Mouse (Mus musculus) forebrain, embryonic 16.5 days (tissue): ENCODE data around the gene Tubb4b. TPM values are rescaled to one million over a fixed set of nuclear protein-coding genes. Genes with fewer than 3 reads are reported as not detected.

ENCODE experiments used
- ATAC-seq: fragments of 200-750 bp; cut with Nextera tagmentation; 2 replicates; pipeline ENCODE4 v1.8.0; 2017; ENCODE audit warnings: mild to moderate bottlenecking, moderate library complexity
- H3K27ac ChIP-seq: fragments of 300-500 bp; sonication (generic); 2 replicates; pipeline ENCODE4 v1.5.1; 2014; ENCODE audit warnings: low read length, control low read depth
- H3K27me3 ChIP-seq: fragments of 300-500 bp; sonication (generic); replicated peaks from 2 replicates; pipeline ENCODE4 v1.6.1; 2014; ENCODE audit warnings: low read length; ENCODE audit not compliant: control insufficient read depth, insufficient read depth
- H3K36me3 ChIP-seq: fragments of 300-500 bp; sonication (generic); 2 replicates; pipeline ENCODE4 v1.6.1; 2014; ENCODE audit not compliant: control insufficient read depth, insufficient read depth
- H3K4me1 ChIP-seq: fragments of 300-500 bp; sonication (generic); replicated peaks from 2 replicates; pipeline ENCODE4 v1.6.1; 2014; ENCODE audit warnings: low read length; ENCODE audit not compliant: control insufficient read depth, insufficient read depth
- H3K4me2 ChIP-seq: fragments of 300-500 bp; sonication (generic); 2 replicates; pipeline ENCODE4 v1.6.1; 2014; ENCODE audit warnings: mild to moderate bottlenecking, low read length, control low read depth
- H3K4me3 ChIP-seq: fragments of 300-500 bp; sonication (generic); replicated peaks from 2 replicates; pipeline ENCODE4 v1.5.1; 2014; ENCODE audit warnings: mild to moderate bottlenecking, low read length, control low read depth
- H3K9ac ChIP-seq: fragments of 300-500 bp; sonication (generic); replicated peaks from 2 replicates; pipeline ENCODE4 v1.6.1; 2014; ENCODE audit warnings: low read depth, low read length, control low read depth
- H3K9me3 ChIP-seq: fragments of 300-500 bp; sonication (generic); 2 replicates; pipeline ENCODE4 v1.6.1; 2016; ENCODE audit warnings: low read length; ENCODE audit not compliant: control insufficient read depth
- WGBS: fragments of 180-500 bp; shearing (Covaris S2); extraction: QIAGEN DNeasy Blood & Tissue Kit; methylation state at CpG from one replicate; pipeline ENCODE4 v1.1.7; 2014; 5-methylcytosine and 5-hydroxymethylcytosine counted together
- polyA plus RNA-seq: library from polyadenylated mRNA; unstranded; fragments of >200 nt; fragmentation: Nextera tagmentation; extraction: Ambion mirVana; gene quantifications from 2 replicates; pipeline ENCODE4 v1.2.1, GENCODE M21; 2015

Gene Tubb4b
- polyA plus RNA-seq, 1 experiment from 2014 or later = 394 TPM

GRCm38 (mm10) chr2:25180478-25180903 lies 44.0 kb downstream of the Tubb4b start, which contains the start of gene Nrarp:
Nrarp (plus strand) TSS chr2:25180758.
- peak within 1 kb of the TSS; percentile 70 for H3K4me3 ChIP-seq
- peaks cover 69% of the 10 kb centered on the region for H3K4me1 ChIP-seq
- under 1% methylated on average over 34 of the region's 35 CpGs for WGBS
- no peaks in the 10 kb centered on the region for H3K36me3 ChIP-seq
- H3K4me2 ChIP-seq = peak within 1 kb of the TSS; percentile 82
- peak; percentile 87 for ATAC-seq
- no peaks in the 10 kb centered on the region for H3K9me3 ChIP-seq
- H3K27me3 ChIP-seq = no peaks in the 10 kb centered on the region
- H3K9ac ChIP-seq = peak within 1 kb of the TSS; percentile 74
- H3K27ac ChIP-seq = peak within 1 kb of the TSS; percentile 78

GRCm38 (mm10) chr2:25179566-25180217 lies 44.8 kb downstream of the Tubb4b start:
- H3K4me3 ChIP-seq = peak overlapping the region; percentile 70
- H3K4me1 ChIP-seq = peaks cover 61% of the 10 kb centered on the region
- no peaks in the 10 kb centered on the region for H3K36me3 ChIP-seq
- H3K27ac ChIP-seq = peak overlapping the region; percentile 78
- WGBS = 28% methylated on average over 15 of the region's 15 CpGs
- no peaks in the 10 kb centered on the region for H3K27me3 ChIP-seq
- H3K9ac ChIP-seq = peak overlapping the region; percentile 43; the same call in 1 of the 2 replicates
- peak overlapping the region; percentile 82 for H3K4me2 ChIP-seq
- no peak for ATAC-seq
- H3K9me3 ChIP-seq = no peaks in the 10 kb centered on the region

GRCm38 (mm10) chr2:25178285-25178972 lies 46.1 kb downstream of the Tubb4b start:
- ATAC-seq = peak; percentile 13; the same call in 1 of the 2 replicates
- H3K4me2 ChIP-seq = 0 out of 2 replicates have a peak overlapping the region, but pooled peaks have one; percentile 14
- no peaks in the 10 kb centered on the region for H3K36me3 ChIP-seq
- H3K27me3 ChIP-seq = no peaks in the 10 kb centered on the region
- H3K9ac ChIP-seq = peak overlapping the region; percentile 24
- H3K27ac ChIP-seq = peak overlapping the region; percentile 64
- no peaks in the 10 kb centered on the region for H3K9me3 ChIP-seq
- peaks cover 57% of the 10 kb centered on the region for H3K4me1 ChIP-seq
- 10% methylated on average over 10 of the region's 10 CpGs for WGBS
- H3K4me3 ChIP-seq = no peak overlapping the region

- Histone ChIP-seq H3K4me1 (peaks cover 50% of the 10 kb centered on the region), H3K9me3 (no peaks in the 10 kb centered on the region), H3K27me3 (no peaks in the 10 kb centered on the region), H3K9ac (no peak overlapping the region), H3K4me2 (0 out of 2 replicates have a peak overlapping the region, but pooled peaks have one; percentile 4), H3K4me3 (no peak overlapping the region), H3K27ac (peak overlapping the region; percentile 64), H3K36me3 (no peaks in the 10 kb centered on the region)
- 0% methylated on average over 5 of the region's 6 CpGs for WGBS
- no peak for ATAC-seq
Observed at GRCm38 (mm10) chr2:25177685-25178084, 46.8 kb downstream of the Tubb4b start.

GRCm38 (mm10) chr2:25177076-25177475 lies 47.4 kb downstream of the Tubb4b start:
- ATAC-seq = no peak
- Histone ChIP-seq H3K9me3 (no peaks in the 10 kb centered on the region), H3K27ac (peak overlapping the region; percentile 46), H3K4me2 (peak overlapping the region; percentile 4), H3K27me3 (no peaks in the 10 kb centered on the region), H3K4me1 (peaks cover 46% of the 10 kb centered on the region), H3K36me3 (no peaks in the 10 kb centered on the region), H3K9ac (no peak overlapping the region), H3K4me3 (no peak overlapping the region)
- WGBS = 18% methylated on average over 4 of the region's 4 CpGs

GRCm38 (mm10) chr2:25176573-25176972 lies 47.9 kb downstream of the Tubb4b start:
- Histone ChIP-seq H3K27me3 (no peaks in the 10 kb centered on the region), H3K4me3 (no peak overlapping the region), H3K4me1 (peaks cover 41% of the 10 kb centered on the region), H3K27ac (no peak overlapping the region), H3K9me3 (no peaks in the 10 kb centered on the region), H3K9ac (no peak overlapping the region), H3K36me3 (no peaks in the 10 kb centered on the region), H3K4me2 (no peak overlapping the region)
- ATAC-seq = no peak
- WGBS = 60% methylated on average over 6 of the region's 6 CpGs

- Histone ChIP-seq H3K4me2 (no peak overlapping the region), H3K4me3 (no peak overlapping the region), H3K4me1 (peaks cover 36% of the 10 kb centered on the region), H3K36me3 (no peaks in the 10 kb centered on the region), H3K9ac (no peak overlapping the region), H3K27ac (no peak overlapping the region), H3K9me3 (no peaks in the 10 kb centered on the region), H3K27me3 (no peaks in the 10 kb centered on the region)
- ATAC-seq = no peak
- whole genome bisulfite sequencing = 80% methylated on average over 4 of the region's 4 CpGs
Observed at GRCm38 (mm10) chr2:25175690-25176078, 48.8 kb downstream of the Tubb4b start.

- Histone ChIP-seq H3K4me3 (no peak overlapping the region), H3K36me3 (no peaks in the 10 kb centered on the region), H3K4me1 (peaks cover 36% of the 10 kb centered on the region), H3K9me3 (no peaks in the 10 kb centered on the region), H3K27me3 (no peaks in the 10 kb centered on the region), H3K4me2 (no peak overlapping the region), H3K9ac (no peak overlapping the region), H3K27ac (no peak overlapping the region)
- no peak for ATAC-seq
- whole genome bisulfite sequencing = 63% methylated on average over 7 of the region's 7 CpGs
Observed at GRCm38 (mm10) chr2:25174866-25175689, 49.4 kb downstream of the Tubb4b start.

GRCm38 (mm10) chr2:25173821-25174220 lies 50.7 kb downstream of the Tubb4b start:
- no peak overlapping the region for H3K4me2 ChIP-seq
- no peaks in the 10 kb centered on the region for H3K27me3 ChIP-seq
- peaks cover 34% of the 10 kb centered on the region for H3K4me1 ChIP-seq
- H3K36me3 ChIP-seq = no peaks in the 10 kb centered on the region
- 93% methylated on average over 4 of the region's 4 CpGs for WGBS
- no peaks in the 10 kb centered on the region for H3K9me3 ChIP-seq
- no peak overlapping the region for H3K9ac ChIP-seq
- no peak overlapping the region for H3K4me3 ChIP-seq
- no peak for ATAC-seq
- no peak overlapping the region for H3K27ac ChIP-seq
